Mouse (Mus musculus) liver, adult 2 months (tissue): ENCODE data around the gene Flywch1. TPM values are rescaled to one million over a fixed set of nuclear protein-coding genes. Genes with fewer than 3 reads are reported as not detected.
"Not testable (repeated sequence)": the region's sequence is repeated elsewhere in the genome, so short reads cannot be mapped to it uniquely, and the experiment has no call there.

Experiments used
- DNase-seq: peaks from one replicate; pipeline ENCODE4 v3.0.0-alpha.2; 2011; ENCODE audit warnings: low read depth, low spot score; ENCODE audit errors: extremely low read depth
- H3K27ac ChIP-seq: fragments of 200-500 bp; replicated peaks from 2 replicates; pipeline ENCODE4 v1.5.1; 2012; ENCODE audit warnings: low read depth, mild to moderate bottlenecking, control low read depth, inconsistent platforms, low read length; ENCODE audit not compliant: insufficient read depth
- H3K27me3 ChIP-seq: fragments of 200-500 bp; 2 replicates; pipeline ENCODE4 v1.6.1; 2012; ENCODE audit warnings: mild to moderate bottlenecking, moderate library complexity, low read length, inconsistent platforms; ENCODE audit not compliant: control insufficient read depth, insufficient read depth
- H3K36me3 ChIP-seq: fragments of 200-500 bp; 2 replicates; pipeline ENCODE4 v1.6.1; 2012; ENCODE audit warnings: low read length, inconsistent platforms; ENCODE audit not compliant: control insufficient read depth, insufficient read depth
- H3K4me1 ChIP-seq: fragments of 200-500 bp; 2 replicates; pipeline ENCODE4 v1.6.1; 2011; ENCODE audit warnings: low read length; ENCODE audit not compliant: control insufficient read depth, insufficient read depth
- H3K4me3 ChIP-seq: fragments of 200-500 bp; 2 replicates; pipeline ENCODE4 v1.5.1; 2011; ENCODE audit warnings: low read depth, mild to moderate bottlenecking, control low read depth, low read length, moderate library complexity; ENCODE audit not compliant: insufficient read depth
- H3K79me2 ChIP-seq: fragments of 200-500 bp; 2 replicates; pipeline ENCODE4 v1.6.1; 2012; ENCODE audit warnings: inconsistent platforms, mild to moderate bottlenecking, low read length, moderate library complexity; ENCODE audit not compliant: control insufficient read depth, insufficient read depth
- H3K9ac ChIP-seq: fragments of 200-500 bp; 2 replicates; pipeline ENCODE4 v1.6.1; 2012; ENCODE audit warnings: low read depth, mild to moderate bottlenecking, control low read depth, inconsistent platforms, low read length
- CTCF ChIP-seq: fragments of 200-500 bp; IDR thresholded peaks from 2 replicates; pipeline ENCODE4 v1.5.1; 2011; ENCODE audit warnings: low read depth, low read length, control low read depth
- POLR2A ChIP-seq: fragments of 200-500 bp; IDR thresholded peaks from 2 replicates; pipeline ENCODE4 v1.6.1; 2011; ENCODE audit warnings: low read length, control low read depth; ENCODE audit not compliant: insufficient read depth; ENCODE audit errors: extremely low read depth
- WGBS: fragments of 180-500 bp; shearing (Covaris S2); methylation state at CpG from one replicate; pipeline ENCODE4 v1.1.7; 2018; 5-methylcytosine and 5-hydroxymethylcytosine counted together
- polyA plus RNA-seq: library from polyadenylated mRNA; depleted of rRNA; stranded (reverse); fragments of >200 nt; gene quantifications from 2 replicates; pipeline ENCODE4 v1.2.3, GENCODE M21; 2012
- total RNA-seq: library from RNA; depleted of rRNA; stranded (reverse); fragments of >200 nt; gene quantifications from 2 replicates; pipeline ENCODE4 v1.2.3, GENCODE M21; 2014

The Flywch1 gene
- total and polyA plus RNA-seq, 2 experiments, result 11.1 to 13.8 TPM

DNA sequence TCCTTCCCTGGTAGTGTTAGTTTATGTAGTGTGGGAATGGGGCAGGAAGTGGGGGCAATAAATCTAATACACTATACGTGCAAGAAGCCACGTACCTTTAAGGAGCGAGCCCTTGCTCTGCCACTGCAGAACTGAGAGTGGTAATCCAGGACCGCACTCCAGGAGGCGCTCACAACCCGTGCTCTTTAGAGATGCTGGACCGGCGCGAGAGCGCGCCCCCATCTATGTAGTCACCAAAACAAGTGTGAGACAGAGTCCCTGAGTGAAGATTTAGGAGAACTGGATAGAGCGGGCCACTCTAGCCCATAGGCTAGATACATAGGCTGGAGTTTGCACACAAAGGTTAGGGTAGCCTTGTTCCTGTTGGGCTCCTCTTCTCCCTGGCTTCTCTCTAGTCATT, 2.7 kb upstream of the Flywch1 start:
- no peak overlapping the region for H3K9ac ChIP-seq
- no peaks in the 10 kb centered on the region for H3K27me3 ChIP-seq
- DNase-seq, result peak; percentile 52
- no peaks in the 10 kb centered on the region for H3K79me2 ChIP-seq
- H3K27ac ChIP-seq, result no peak overlapping the region
- peaks cover 4% of the 10 kb centered on the region; the same call in 1 of the 2 replicates for H3K4me1 ChIP-seq
- H3K36me3 ChIP-seq, result no peaks in the 10 kb centered on the region
- WGBS, result 3% methylated on average over 12 of the region's 12 CpGs
- no peak overlapping the region for H3K4me3 ChIP-seq
- TF ChIP-seq CTCF, result peak; percentile 95
- TF ChIP-seq POLR2A, result no peak

DNA sequence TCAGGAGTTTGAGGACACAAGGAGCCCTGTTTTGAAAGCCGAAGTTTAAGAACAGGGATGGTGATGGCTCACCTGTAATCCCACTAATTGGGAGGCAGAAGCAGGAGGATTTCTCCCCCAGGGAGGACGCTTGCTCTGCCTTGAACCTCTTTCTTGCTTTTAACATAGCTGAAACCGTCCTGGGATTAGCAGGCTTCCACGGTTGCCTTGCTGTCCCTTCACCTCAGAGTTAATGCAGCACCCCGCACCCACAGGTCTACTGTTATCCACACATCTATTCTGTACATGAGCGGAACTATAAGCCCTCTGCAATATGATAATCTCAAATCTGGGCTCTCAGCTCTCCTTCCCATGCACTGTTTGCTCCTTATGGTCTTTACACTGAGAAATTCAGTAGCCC, 2.3 kb upstream of the Flywch1 start:
- Histone ChIP-seq H3K4me1 (peaks cover 4% of the 10 kb centered on the region; the same call in 1 of the 2 replicates), H3K27ac (no peak overlapping the region), H3K36me3 (no peaks in the 10 kb centered on the region), H3K27me3 (no peaks in the 10 kb centered on the region), H3K79me2 (no peaks in the 10 kb centered on the region), H3K4me3 (no peak overlapping the region), H3K9ac (no peak overlapping the region)
- 70% methylated on average over 6 of the region's 6 CpGs for WGBS
- no peak for DNase-seq
- TF ChIP-seq CTCF, result no peak
- TF ChIP-seq POLR2A, result no peak

DNA sequence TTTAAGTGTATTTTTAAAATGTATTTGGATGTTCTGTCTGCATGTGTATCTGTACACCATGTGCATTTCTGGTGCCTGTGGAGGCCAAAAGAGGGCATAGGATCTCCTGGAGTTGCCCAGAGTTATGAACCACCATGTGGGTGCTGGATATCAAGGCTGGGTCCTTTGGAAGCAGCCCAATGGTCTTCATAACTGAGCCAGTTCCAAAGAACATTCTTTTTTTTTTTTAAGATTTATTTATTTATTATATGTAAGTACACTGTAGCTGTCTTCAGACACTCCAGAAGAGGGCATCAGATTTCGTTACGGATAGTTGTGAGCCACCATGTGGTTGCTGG, 786 bp upstream of the Flywch1 start:
- H3K27me3 ChIP-seq, H3K9ac ChIP-seq, H3K79me2 ChIP-seq, DNase-seq, H3K4me3 ChIP-seq, H3K4me1 ChIP-seq, H3K27ac ChIP-seq, H3K36me3 ChIP-seq: not testable (repeated sequence)
- WGBS, result 63% methylated on average over 2 of the region's 2 CpGs

DNA sequence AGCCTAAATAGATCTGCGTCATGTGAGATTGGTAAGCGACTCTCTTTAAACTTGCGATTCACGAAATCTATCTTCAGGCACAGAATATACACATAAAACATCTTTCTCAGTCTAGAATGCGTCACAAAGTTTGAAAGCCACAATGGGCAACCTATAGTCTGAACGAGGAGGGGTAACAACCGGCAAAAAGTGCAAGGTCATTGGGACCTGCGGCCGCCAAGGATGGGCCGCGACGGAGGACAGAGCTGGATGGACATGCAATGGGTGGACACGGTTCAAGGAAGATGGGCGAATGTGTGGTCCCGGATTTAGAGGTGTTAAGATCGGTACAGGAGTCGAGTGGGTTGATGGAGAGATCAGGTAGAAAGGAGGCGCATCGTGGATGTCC, 512 bp downstream of the Flywch1 start:
- WGBS, result 4% methylated on average over 19 of the region's 19 CpGs
- peak overlapping the region; percentile 90 for H3K9ac ChIP-seq
- TF ChIP-seq POLR2A, result no peak
- no peaks in the 10 kb centered on the region for H3K27me3 ChIP-seq
- no peaks in the 10 kb centered on the region for H3K79me2 ChIP-seq
- no peaks in the 10 kb centered on the region for H3K36me3 ChIP-seq
- peaks cover 4% of the 10 kb centered on the region; the same call in 1 of the 2 replicates for H3K4me1 ChIP-seq
- H3K27ac ChIP-seq, result peak overlapping the region; percentile 26; the same call in 1 of the 2 replicates
- peak overlapping the region; percentile 83 for H3K4me3 ChIP-seq
- no peak for DNase-seq

DNA sequence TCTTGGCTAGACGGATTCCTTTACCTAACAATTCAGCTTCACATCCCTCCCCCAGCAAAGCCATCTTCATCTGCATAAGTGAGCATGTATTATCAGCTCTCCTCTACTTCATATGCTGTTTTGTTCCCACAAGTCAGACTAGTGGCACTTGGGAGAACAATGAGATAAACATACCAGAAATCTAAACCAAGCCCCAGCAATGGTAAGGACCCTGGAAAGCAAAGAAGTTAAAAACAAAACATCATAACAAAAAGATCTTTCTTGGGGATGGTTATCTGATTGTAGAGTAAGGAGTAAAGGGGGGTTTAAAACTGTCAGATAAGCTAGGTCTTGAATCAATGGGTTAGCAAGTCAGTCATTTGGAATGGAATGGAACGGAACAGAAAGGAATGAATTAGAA, 909 bp downstream of the Flywch1 start:
- Histone ChIP-seq H3K4me1 (peaks cover 4% of the 10 kb centered on the region; the same call in 1 of the 2 replicates), H3K79me2 (no peaks in the 10 kb centered on the region), H3K27ac (no peak overlapping the region), H3K9ac (no peak overlapping the region), H3K4me3 (peak overlapping the region; percentile 83; the same call in 1 of the 2 replicates), H3K36me3 (no peaks in the 10 kb centered on the region), H3K27me3 (no peaks in the 10 kb centered on the region)
- TF ChIP-seq CTCF (no peak), POLR2A (no peak)
- WGBS, result 65% methylated on average over 2 of the region's 2 CpGs
- DNase-seq, result no peak

DNA sequence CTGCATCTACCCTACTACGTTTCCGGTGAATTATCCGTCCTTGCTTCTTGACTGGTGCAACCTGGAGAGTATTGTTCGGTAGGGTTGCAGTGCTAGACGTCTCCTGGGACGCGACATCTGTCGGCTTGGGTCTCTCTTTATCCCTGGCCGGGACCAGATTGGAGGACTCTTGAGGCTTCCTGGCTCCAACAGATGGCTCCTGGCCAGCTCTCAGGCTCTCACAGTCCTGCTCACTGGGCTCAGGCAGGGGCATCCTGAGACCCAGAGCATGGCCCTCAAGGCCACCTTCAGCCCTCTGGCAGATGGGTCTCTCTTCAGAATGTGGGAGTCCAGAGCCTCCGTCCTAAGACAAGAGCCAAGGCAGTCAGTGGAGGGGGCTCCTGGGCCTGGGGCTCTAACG, 8.4 kb downstream of the Flywch1 start:
- no peak overlapping the region for H3K9ac ChIP-seq
- no peak overlapping the region for H3K27ac ChIP-seq
- no peak overlapping the region for H3K4me3 ChIP-seq
- H3K4me1 ChIP-seq, result no peaks in the 10 kb centered on the region
- peaks cover 4% of the 10 kb centered on the region; the same call in 1 of the 2 replicates for H3K36me3 ChIP-seq
- TF ChIP-seq POLR2A, result no peak
- TF ChIP-seq CTCF, result no peak
- H3K27me3 ChIP-seq, result no peaks in the 10 kb centered on the region
- no peak for DNase-seq
- 88% methylated on average over 11 of the region's 11 CpGs for WGBS
- no peaks in the 10 kb centered on the region for H3K79me2 ChIP-seq
